Mouse (Mus musculus) heart, postnatal 10 days (tissue): ENCODE results near the gene Abca9. TPM values are rescaled to one million over a fixed set of nuclear protein-coding genes. Genes with fewer than 3 reads are reported as not detected.

Experiments
- DNase-seq, 2 experiments: peaks; one replicate each; pipeline ENCODE4 v3.0.0; 2021
- intact Hi-C: fragments of 180-260 bp; cut with DNase I; formaldehyde crosslinking; loops from one replicate; pipeline ENCODE4 v1.15.1; 2025
- total RNA-seq, 2 experiments: library from RNA; stranded (reverse); gene quantifications; 2 replicates each; pipeline ENCODE4 v1.2.3; 2021

Gene Abca9
- 10 to 100 TPM; 15.6 to 17.0 TPM for total RNA-seq

GRCm38 (mm10) chr11:110167459-110168251 lies at the start of gene Abca9:
Gene Abca9, minus strand, starts transcription at chr11:110168196.
- intact Hi-C loops, result no loop called here

DNA sequence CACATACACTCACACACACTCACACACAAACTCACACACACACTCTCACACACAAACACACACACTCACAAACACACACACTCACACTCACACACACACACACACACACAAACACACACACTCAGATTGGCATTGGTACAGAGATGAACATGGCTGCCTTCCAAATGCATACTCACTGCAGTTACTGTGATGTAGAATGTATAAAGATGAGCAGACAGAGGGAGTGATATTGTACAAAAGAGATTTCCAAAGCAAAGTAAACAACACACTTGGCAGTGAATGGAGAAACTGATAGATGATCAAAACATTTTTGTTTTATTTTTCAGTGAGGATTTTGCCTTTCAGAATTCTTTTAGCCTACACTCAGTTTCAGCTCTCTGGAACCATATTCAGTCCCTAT lies 49.1 kb upstream of the Abca9 start:
- intact Hi-C loops, result no loop called here
- DNase-seq, result no peak

More at GRCm38 (mm10) chr11:110167459-110168251, at the start of gene Abca9:
- peak; percentile 48 to 57 for DNase-seq

DNA sequence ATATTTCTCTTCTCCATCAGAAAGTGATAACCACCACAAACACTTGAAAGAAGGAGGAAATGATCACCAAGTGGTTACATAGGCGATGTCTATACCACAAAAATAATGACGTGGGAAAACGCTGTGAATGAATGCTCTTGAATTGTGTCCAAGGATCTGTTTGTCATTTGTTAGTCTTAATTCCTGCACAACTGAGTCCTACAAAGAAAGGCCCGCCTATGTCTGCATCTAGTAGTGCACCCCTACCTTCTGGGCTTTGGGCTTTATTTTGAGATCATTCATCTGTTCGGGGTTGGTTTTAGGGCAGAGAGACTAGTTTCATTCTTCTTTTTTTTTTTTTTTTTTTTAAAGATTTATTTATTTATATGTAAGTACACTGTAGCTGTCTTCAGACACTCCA lies 35.9 kb upstream of the Abca9 start:
- no peak for DNase-seq
- intact Hi-C loops, result no loop called here

DNA sequence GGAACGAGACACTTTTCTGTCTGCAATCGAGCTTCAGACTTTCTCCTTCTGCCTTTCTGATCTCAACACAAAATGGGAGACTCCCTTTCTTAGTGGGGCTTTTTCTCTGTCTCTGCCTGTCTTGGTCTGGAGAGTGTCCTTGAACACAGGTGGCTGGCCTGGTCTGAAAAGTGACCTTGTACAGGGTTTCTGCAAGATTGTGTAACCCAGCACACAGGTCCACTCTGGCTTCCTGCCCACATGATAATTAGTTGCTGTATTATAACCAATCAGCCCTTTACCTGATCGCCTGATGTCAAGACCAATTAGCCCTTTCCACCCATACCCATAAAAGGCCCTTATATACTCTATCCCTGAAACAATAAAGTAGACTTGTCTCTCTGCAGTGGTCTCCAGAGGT lies 30.9 kb upstream of the Abca9 start:
- intact Hi-C loops, result no loop called here
- DNase-seq, result no peak

GRCm38 (mm10) chr11:110196561-110197306 lies 28.7 kb upstream of the Abca9 start:
- intact Hi-C loops, result no loop called here
- no peak for DNase-seq

DNA sequence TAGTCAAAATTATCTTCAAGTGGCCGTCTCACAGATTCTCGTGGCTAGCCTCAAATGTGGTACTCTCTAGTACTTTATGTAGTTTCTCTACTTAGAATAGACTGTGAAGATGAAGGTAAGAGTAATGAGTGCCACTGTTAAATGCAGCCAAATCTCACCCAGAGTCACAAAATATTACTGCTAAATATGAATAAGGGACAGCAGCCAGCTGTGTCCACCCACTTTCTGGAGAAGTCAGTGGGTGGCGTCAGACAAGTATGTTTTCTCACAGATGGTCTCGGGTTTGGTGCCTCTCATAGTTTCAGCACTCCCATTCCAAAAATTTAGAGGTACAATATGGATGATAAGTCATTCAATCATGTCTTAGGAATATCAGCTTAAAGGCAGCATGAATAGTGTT lies 27.3 kb upstream of the Abca9 start:
- DNase-seq, result no peak
- intact Hi-C loops, result no loop called here

- intact Hi-C loops, result no loop called here
- DNase-seq, result no peak
These were observed 3.2 kb upstream of the Abca9 start for GRCm38 (mm10) chr11:110171212-110171611.

DNA sequence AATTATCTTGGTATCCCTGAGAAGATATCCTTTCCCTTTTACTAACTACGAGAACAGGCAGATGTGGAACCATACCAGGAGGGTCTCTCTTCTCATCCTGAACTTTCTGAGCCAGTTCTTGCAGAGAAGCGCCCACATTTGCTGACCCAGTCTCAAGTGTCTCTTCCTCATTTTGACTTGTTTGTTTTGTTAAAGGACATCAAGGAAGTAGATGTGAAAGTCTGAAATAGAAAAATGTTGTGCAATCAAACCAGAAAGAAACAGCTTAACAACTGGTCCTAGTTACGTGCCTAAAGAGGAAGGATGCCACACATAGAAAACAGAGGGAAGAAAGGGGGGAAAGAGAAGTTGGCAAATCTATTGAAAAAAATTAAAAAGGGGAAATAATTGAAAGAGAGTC lies 2.2 kb downstream of the Abca9 start:
- peak in 1 of 2 experiments; percentile 11 for DNase-seq
- intact Hi-C loops, result no loop called here

- DNase-seq, result no peak
- intact Hi-C loops, result no loop called here
These were observed 2.6 kb downstream of the Abca9 start for GRCm38 (mm10) chr11:110165409-110165808.

GRCm38 (mm10) chr11:110157059-110157458 lies 10.9 kb downstream of the Abca9 start:
- intact Hi-C loops, result no loop called here
- DNase-seq, result no peak

DNA sequence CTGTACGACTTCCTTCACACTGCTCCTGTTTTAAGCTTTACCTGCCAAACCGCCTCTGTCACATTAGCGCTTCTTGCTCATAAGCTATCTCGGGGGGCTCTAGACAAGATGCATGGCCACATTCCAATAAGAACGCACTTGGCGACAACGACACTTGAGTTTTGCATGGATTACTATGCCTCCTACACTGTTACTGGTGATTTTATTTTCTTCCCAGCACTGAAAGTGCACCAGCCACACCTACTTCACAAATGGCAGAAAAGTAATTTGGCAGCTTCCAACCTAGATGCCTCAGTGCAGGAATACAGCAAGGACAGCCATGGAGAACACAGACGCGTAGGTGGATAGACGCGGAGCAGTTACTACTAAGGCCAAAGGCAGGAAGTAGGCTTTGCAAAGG lies 12.0 kb downstream of the Abca9 start:
- no peak for DNase-seq
- intact Hi-C loops, result no loop called here

DNA sequence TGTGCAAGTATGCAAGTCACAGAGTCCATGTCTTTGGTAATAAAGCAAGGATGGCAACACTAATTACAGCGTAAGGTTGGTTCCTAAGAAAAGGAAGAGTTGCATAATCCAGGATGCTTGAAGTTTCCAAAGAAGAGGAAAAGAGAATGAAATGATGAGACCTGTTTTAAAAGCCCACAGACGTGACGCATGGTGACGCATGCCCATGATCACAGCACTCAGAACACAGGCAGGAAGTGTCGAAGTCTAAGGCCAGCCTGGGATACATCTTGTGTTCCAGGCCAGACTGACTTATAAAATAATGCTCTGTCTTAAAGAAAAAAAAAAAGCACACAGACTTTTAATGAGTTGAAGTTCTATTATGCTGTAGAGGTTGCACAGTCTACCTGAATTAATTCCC lies 20.4 kb downstream of the Abca9 start:
- intact Hi-C loops, result no loop called here
- no peak for DNase-seq

DNA sequence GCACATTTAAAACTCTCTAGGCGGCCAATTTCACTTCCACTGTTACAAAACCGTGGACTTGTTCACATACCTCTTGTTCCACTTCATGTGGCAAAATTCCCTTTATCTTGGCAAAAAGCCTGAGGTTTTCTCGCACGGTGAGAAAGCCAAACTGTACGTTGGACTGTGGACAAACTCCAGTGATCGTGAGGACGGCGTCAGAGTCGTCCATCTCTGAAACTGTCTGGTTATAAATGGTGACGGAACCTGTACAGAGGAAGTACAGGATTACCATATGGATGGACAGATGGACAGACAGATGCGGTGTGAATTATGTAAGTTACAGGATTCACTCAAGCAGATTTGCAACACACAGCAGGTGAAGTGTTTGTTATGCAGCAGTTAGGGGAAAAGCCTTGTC lies 22.6 kb downstream of the Abca9 start:
- DNase-seq, result no peak
- intact Hi-C loops, result no loop called here

- DNase-seq, result peak; percentile 8
- intact Hi-C loops, result no loop called here
These were observed 37.2 kb downstream of the Abca9 start for GRCm38 (mm10) chr11:110130760-110131159.

- intact Hi-C loops, result loop anchor here (5.0 kb wide), 1 partner anchor 239 kb away; no protein-coding TSS in a partner anchor
- no peak for DNase-seq
These were observed 56.9 kb downstream of the Abca9 start for GRCm38 (mm10) chr11:110111137-110111536.

DNA sequence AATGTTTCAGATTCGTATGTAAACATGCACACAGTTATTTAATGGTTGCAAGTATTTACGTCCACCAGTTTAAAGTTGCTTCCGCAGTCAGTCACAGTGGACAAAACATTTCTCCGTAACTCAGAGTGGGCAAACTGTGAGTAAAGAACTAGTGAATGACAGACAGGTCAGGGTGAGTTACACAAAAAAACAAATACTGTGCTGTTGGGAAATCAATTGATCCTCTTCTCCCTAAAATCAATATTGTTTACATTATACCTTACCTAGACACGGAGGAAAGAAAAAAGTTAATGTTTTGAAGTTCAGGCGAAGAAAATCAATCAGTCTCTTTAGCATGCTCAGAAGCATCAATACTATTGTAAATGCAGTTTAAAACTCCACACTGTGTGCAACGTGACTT lies 66.6 kb downstream of the Abca9 start:
- DNase-seq, result no peak
- intact Hi-C loops, result no loop called here

DNA sequence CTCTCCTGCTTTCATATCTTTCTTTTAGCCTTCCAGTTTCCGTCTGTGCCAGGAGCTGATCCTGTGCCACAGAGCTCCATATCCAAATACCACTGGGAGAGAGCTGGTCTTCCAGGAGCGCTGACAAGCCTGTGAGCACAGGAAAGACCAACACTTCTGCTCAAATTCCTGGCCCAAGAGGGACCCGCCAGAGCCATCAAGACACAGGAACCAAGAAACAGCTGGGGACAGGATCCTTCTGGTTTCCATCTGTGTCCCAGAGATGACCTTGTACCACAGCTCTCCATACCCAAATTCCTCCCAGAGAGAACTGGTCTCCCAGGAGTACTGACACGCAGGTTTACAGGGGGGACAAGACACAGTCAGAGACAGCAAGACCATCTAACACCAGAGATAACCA lies 69.1 kb downstream of the Abca9 start:
- intact Hi-C loops, result no loop called here
- DNase-seq, result peak; percentile 20 to 28

DNA sequence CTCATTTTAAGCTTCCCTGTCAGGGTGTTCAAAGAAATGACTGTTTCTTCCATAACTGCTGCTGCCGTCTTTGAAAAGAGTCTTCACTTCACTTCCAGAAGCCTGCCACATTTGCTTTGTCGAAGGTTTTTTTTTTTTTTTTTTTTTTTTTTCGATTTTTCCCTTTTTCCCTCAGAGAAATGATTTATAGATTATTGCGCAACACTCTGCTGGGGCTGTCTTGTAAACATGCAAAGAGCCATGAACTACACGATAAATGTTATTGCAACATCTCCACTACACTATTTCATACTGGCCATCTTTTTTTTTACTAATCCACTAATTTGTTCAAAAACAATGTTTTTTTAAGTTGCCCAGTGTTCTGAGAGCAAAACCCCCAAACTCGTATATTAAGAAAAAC lies 70.5 kb downstream of the Abca9 start:
- intact Hi-C loops, result no loop called here
- no peak for DNase-seq

GRCm38 (mm10) chr11:110095858-110096257 lies 72.1 kb downstream of the Abca9 start, which contains the start of gene Abca8a:
Gene Abca8a, minus strand, starts transcription at chr11:110095978.
- intact Hi-C loops, result no loop called here
- peak; percentile 47 to 52 for DNase-seq

DNA sequence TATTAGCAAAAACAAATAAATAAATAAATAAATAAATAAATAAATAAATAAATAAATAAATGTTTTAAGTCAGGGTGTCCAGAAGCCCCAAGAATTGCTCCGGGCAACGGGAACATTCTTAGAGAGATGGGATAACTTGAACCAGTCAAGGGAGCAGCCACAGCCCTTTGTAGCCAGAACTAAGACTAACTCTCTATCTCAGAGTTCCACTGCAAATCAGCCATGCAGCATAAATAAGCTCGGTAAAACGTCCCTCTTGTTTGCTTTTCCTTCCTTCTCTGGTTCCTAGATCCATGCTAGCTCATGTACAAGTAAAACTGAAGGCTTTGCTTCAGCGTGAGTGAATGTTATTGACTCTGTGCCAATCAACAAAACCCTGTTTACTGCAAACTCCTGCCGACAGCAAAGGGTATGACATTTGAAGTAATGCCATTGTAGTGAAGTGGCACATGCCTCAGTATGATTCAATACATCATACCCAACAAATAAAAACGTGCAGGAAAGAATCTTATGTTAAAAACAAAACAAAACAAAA lies 73.1 kb downstream of the Abca9 start:
- DNase-seq, result peak; percentile 8 to 18
- intact Hi-C loops, result no loop called here

- DNase-seq, result peak; percentile 40 to 42
- intact Hi-C loops, result no loop called here
These were observed 73.8 kb downstream of the Abca9 start for GRCm38 (mm10) chr11:110094236-110094635.

DNA sequence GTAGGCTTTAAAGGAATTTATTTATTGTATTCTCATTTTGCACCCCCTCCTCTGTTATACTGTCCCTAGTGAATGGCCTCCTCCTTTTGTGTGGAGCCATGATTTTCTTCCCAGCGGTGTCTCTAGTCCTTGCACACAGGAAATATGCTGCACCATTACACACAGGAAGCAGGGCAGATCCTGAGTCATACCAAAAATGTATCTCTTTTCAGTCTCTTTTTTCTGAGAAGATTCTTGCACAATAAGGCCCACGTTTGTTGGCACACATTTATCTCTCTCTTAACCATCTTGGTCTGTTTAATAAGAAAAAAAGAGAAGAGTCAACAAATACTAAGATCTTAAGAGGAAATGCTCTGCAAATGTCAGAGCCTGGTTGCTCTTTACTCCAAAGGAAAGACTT lies 76.7 kb downstream of the Abca9 start:
- intact Hi-C loops, result no loop called here
- no peak for DNase-seq
